Mouse (Mus musculus): ENCODE data around the gene Shb. TPM values are rescaled to one million over a fixed set of nuclear protein-coding genes. Genes with fewer than 3 reads are reported as not detected.
"Not testable (repeated sequence)": the region's sequence is repeated elsewhere in the genome, so short reads cannot be mapped to it uniquely, and the experiment has no call there.

Shb gene
- total RNA-seq, 2 experiments from 2014 or later, result 32.5 to 45.3 TPM

GRCm38 (mm10) chr4:45398315-45398714 is 134.0 kb downstream of the Shb start:
- not testable (repeated sequence) for DNase-seq

- DNase-seq, result not testable (repeated sequence)
Observed at GRCm38 (mm10) chr4:45396211-45396610, 136.1 kb downstream of the Shb start.

GRCm38 (mm10) chr4:45393658-45394057 is 138.6 kb downstream of the Shb start:
- no peak for DNase-seq

- no peak for DNase-seq
Observed at GRCm38 (mm10) chr4:45392994-45393393, 139.3 kb downstream of the Shb start.

- DNase-seq, result no peak
Observed at GRCm38 (mm10) chr4:45392572-45392971, 139.7 kb downstream of the Shb start.

- DNase-seq, result no peak
Observed at GRCm38 (mm10) chr4:45392099-45392498, 140.2 kb downstream of the Shb start.

- not testable (repeated sequence) for DNase-seq
Observed at GRCm38 (mm10) chr4:45387296-45387695, 145.0 kb downstream of the Shb start.

- DNase-seq, result not testable (repeated sequence)
Observed at GRCm38 (mm10) chr4:45382133-45382532, 150.1 kb downstream of the Shb start.

GRCm38 (mm10) chr4:45380903-45381580 is 151.2 kb downstream of the Shb start:
- DNase-seq, result not testable (repeated sequence)

GRCm38 (mm10) chr4:45376573-45376972 is 155.7 kb downstream of the Shb start:
- DNase-seq, result peak; percentile 29 to 46

- no peak for DNase-seq
Observed at GRCm38 (mm10) chr4:45374879-45375278, 157.4 kb downstream of the Shb start.

Small RNA genes within 50 kb of the gene (microRNA-seq; reads per million reads assigned to microRNA genes)
- gene Gm22518, result 0 reads per million in 2 experiments
- gene Gm25692, result 0 reads per million in 2 experiments

Other genes with a start within 250 kb of the Shb start
- gene Trmt10b, start 235.3 kb downstream of the Shb start, total RNA-seq (2021), result 1 to 10 TPM; 5.2 to 6.0 TPM
- gene Dcaf10, start 190.4 kb downstream of the Shb start, total RNA-seq (2021), result 10 to 100 TPM; 11.9 to 12.9 TPM
- 10 to 100 TPM; 18.3 to 18.8 TPM for gene Exosc3, start 189.7 kb downstream of the Shb start, total RNA-seq (2021)
- 100 to 1,000 TPM; 103 to 107 TPM for gene Slc25a51, start 123.7 kb downstream of the Shb start, total RNA-seq (2021)

Measured in heart, adult 18-20 months (tissue).